Mouse (Mus musculus) E14TG2a.4 (cell line): ENCODE data around the gene Sv2c.

Source experiments
- H3K27me3 ChIP-seq: 2 replicates; pipeline ENCODE4 v1.6.1; 2014; ENCODE audit warnings: low read length, control low read depth; ENCODE audit not compliant: insufficient read depth
- H3K36me3 ChIP-seq: 2 replicates; pipeline ENCODE4 v1.6.1; 2014; ENCODE audit warnings: low read length, control low read depth; ENCODE audit not compliant: insufficient read depth
- H3K4me1 ChIP-seq: replicated peaks from 2 replicates; pipeline ENCODE4 v1.6.1; 2014; ENCODE audit warnings: low read depth, low read length, control low read depth
- H3K4me3 ChIP-seq: replicated peaks from 2 replicates; pipeline ENCODE4 v1.5.1; 2014; ENCODE audit warnings: mild to moderate bottlenecking, low read length
- H3K9me3 ChIP-seq: 2 replicates; pipeline ENCODE4 v1.6.1; 2014; ENCODE audit warnings: low read length, control low read depth
- CTCF ChIP-seq: conservative IDR thresholded peaks from 2 replicates; pipeline ENCODE4 v1.5.1; 2014; ENCODE audit warnings: low read length
- NANOG ChIP-seq: IDR thresholded peaks from 2 replicates; pipeline ENCODE4 v1.6.1; 2014; ENCODE audit warnings: borderline replicate concordance, low read length, mixed read lengths
- POU5F1 ChIP-seq: IDR thresholded peaks from 2 replicates; pipeline ENCODE4 v1.6.1; 2014; ENCODE audit warnings: low read length, borderline replicate concordance

Gene Sv2c

DNA sequence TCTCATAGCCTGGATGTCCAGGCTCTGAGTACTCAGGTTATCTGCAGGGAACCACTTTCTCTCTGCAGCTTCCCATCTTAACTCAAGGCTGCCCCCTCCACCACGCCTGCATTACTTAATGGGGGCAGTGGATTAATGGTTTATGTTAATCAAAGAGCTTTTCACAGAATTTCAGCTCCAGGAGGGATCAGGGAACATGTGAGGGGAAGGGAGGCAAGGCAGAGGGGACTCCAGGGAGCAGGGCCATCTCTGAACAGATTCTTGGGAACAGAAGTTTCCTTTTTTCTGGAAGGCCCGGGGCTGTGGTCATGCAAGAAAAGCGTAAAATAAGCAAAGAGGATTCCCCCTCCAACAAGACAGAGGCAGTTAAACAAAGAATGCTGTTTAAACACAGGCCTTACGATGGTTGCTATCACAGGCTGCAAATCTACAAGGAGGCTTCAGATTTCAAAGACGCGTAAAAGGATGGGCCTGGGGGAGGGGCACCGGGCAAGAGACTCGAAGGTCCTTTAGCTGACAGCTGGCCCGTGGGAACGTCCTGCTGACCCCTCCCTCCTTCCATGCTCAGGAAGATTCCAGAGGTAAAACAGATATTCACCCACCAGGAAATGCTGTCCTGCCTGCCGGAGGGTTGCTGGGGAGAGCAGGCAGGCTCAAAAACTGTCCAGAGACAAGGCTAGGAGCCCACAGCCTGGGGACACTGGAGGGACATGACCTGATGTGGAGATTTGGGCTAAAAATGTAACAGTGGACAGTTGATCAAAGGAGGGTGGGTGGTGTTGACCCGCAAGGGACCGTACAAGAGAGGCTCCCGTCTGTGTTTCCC lies 172.5 kb downstream of the Sv2c start:
- TF ChIP-seq NANOG (no peak), CTCF (no peak), POU5F1 (no peak)
- Histone ChIP-seq H3K36me3 (no peaks in the 10 kb centered on the region), H3K27me3 (no peaks in the 10 kb centered on the region), H3K4me3 (no peak overlapping the region), H3K4me1 (peaks cover 12% of the 10 kb centered on the region), H3K9me3 (no peaks in the 10 kb centered on the region)

DNA sequence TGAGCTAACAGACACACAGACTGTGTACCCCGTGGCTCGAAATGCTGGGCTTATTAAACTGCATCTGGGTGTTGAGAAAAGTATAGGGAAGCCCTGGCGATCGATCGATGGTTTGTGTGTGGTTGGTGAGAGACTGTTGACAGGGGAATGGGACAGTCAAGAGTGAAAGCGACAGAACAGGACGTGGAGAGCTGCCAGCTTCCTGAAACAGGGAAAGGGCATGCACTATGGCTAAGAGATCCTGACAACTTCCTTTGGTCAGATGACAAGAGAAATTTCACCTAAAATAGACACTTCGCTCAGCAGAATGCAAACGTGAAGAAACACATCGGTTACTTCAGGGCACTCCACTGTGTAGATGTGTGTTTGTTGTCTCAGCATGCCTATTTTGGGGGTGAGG lies 175.2 kb downstream of the Sv2c start:
- Histone ChIP-seq H3K4me1 (peaks cover 12% of the 10 kb centered on the region), H3K9me3 (no peaks in the 10 kb centered on the region), H3K27me3 (no peaks in the 10 kb centered on the region), H3K36me3 (no peaks in the 10 kb centered on the region), H3K4me3 (no peak overlapping the region)
- TF ChIP-seq POU5F1, result no peak
- no peak for TF ChIP-seq NANOG
- no peak for TF ChIP-seq CTCF

- Histone ChIP-seq H3K9me3 (no peaks in the 10 kb centered on the region), H3K4me3 (no peak overlapping the region), H3K27me3 (no peaks in the 10 kb centered on the region), H3K4me1 (peaks cover 12% of the 10 kb centered on the region), H3K36me3 (no peaks in the 10 kb centered on the region)
- TF ChIP-seq NANOG, result no peak
- no peak for TF ChIP-seq CTCF
- no peak for TF ChIP-seq POU5F1
Measured at GRCm38 (mm10) chr13:95956327-95956781, 176.0 kb downstream of the Sv2c start.

DNA sequence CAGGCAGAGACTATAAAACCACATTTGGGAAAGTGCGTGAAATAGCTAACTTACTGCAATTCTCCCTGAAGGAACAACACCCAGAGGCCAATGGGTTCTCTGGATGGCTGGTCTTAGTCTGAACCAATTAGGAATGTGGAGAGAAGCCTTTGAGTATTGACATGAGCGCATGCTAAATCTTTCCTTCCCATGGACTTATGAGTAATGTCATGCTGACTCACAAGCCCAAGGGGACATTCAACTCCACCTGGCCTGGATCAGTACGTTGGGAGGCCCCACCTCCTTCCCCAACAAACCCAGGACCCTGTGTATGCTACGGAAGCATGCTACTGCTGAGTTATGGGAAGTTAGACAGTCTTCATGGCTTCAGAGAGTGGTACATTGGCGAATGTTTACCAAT lies 177.2 kb downstream of the Sv2c start:
- no peaks in the 10 kb centered on the region for H3K36me3 ChIP-seq
- no peak for TF ChIP-seq CTCF
- TF ChIP-seq POU5F1, result no peak
- TF ChIP-seq NANOG, result no peak
- H3K4me1 ChIP-seq, result peaks cover 13% of the 10 kb centered on the region
- H3K27me3 ChIP-seq, result no peaks in the 10 kb centered on the region
- no peaks in the 10 kb centered on the region for H3K9me3 ChIP-seq
- H3K4me3 ChIP-seq, result no peak overlapping the region

DNA sequence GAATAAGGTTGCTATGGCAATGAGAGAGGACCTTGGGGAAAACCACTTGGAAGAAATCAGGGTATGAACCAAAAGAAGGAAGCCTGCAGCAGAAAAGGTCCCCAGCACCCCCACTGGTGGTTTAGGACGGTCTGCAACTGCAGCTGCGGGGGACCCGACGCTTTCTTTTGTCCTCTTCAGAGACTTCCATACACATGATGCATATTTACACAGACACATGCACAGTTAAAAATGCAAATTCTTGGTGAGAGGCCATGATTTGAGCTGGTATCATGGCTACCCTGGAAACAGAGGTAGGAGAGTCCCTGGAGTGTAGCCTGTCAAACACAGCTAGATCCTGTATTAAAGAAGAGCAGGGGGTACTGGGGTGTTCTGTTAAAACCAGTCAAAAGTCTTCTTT lies 178.7 kb downstream of the Sv2c start:
- no peak for TF ChIP-seq CTCF
- no peak for TF ChIP-seq NANOG
- TF ChIP-seq POU5F1, result no peak
- Histone ChIP-seq H3K27me3 (no peaks in the 10 kb centered on the region), H3K36me3 (no peaks in the 10 kb centered on the region), H3K4me1 (peaks cover 6% of the 10 kb centered on the region), H3K9me3 (no peaks in the 10 kb centered on the region), H3K4me3 (no peak overlapping the region)

- Histone ChIP-seq H3K36me3 (no peaks in the 10 kb centered on the region), H3K4me3 (no peak overlapping the region), H3K4me1 (peaks cover 6% of the 10 kb centered on the region), H3K27me3 (no peaks in the 10 kb centered on the region), H3K9me3 (no peaks in the 10 kb centered on the region)
- TF ChIP-seq NANOG, result no peak
- no peak for TF ChIP-seq POU5F1
- no peak for TF ChIP-seq CTCF
Measured at GRCm38 (mm10) chr13:95952263-95952662, 180.1 kb downstream of the Sv2c start.

GRCm38 (mm10) chr13:95951098-95951894 lies 181.1 kb downstream of the Sv2c start:
- Histone ChIP-seq H3K4me1 (peaks cover 7% of the 10 kb centered on the region), H3K36me3 (no peaks in the 10 kb centered on the region), H3K27me3 (no peaks in the 10 kb centered on the region), H3K9me3 (no peaks in the 10 kb centered on the region), H3K4me3 (no peak overlapping the region)
- peak; percentile 35 for TF ChIP-seq CTCF
- TF ChIP-seq POU5F1, result no peak

- Histone ChIP-seq H3K9me3 (no peaks in the 10 kb centered on the region), H3K4me3 (no peak overlapping the region), H3K4me1 (peaks cover 14% of the 10 kb centered on the region), H3K27me3 (no peaks in the 10 kb centered on the region), H3K36me3 (no peaks in the 10 kb centered on the region)
- TF ChIP-seq CTCF (no peak), NANOG (no peak), POU5F1 (no peak)
Measured at GRCm38 (mm10) chr13:95950434-95951091, 181.8 kb downstream of the Sv2c start.

- no peaks in the 10 kb centered on the region for H3K9me3 ChIP-seq
- no peak overlapping the region for H3K4me3 ChIP-seq
- no peak for TF ChIP-seq CTCF
- TF ChIP-seq POU5F1, result no peak
- no peak for TF ChIP-seq NANOG
- no peaks in the 10 kb centered on the region for H3K36me3 ChIP-seq
- peaks cover 14% of the 10 kb centered on the region for H3K4me1 ChIP-seq
- no peaks in the 10 kb centered on the region for H3K27me3 ChIP-seq
Measured at GRCm38 (mm10) chr13:95949356-95949755, 183.0 kb downstream of the Sv2c start.
